Mouse (Mus musculus): ENCODE measurements around the gene Lrrc15. TPM values are rescaled to one million over a fixed set of nuclear protein-coding genes. Genes with fewer than 3 reads are reported as not detected.

Lrrc15 gene
- total and polyA plus RNA-seq, 3 experiments, result 0.06 to 0.08 (median 0.07) TPM

DNA sequence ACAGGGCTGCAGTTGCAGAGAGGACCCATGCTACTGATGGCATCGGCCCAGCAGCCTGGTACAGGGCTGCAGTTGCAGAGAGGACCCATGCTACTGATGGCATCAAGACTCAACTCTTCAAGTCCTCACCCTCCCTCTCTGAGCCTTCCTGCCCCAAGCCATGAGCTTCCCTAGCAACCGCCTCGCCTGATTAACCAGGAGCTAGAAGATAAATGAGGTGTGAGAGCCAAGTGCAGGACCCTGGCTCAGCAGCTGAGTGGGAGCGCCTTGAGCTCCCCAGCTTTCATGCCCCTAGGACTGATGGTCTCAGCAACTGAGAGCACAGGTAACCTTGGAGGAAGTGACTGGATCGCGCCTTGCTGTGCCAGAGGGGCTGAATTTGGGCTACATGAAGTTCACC is 7.4 kb upstream of the Lrrc15 start:
- H3K4me3 ChIP-seq, result no peak overlapping the region
- no peak overlapping the region for H3K27ac ChIP-seq
- intact Hi-C loops (cut with DNase I), result no loop called here
- TF ChIP-seq CTCF (IDR thresholded peaks at IDR 0.05) (no peak), EP300 (IDR thresholded peaks at IDR 0.05; ENCODE audit: insufficient read depth, low read depth, low read length) (no peak), POLR2A (IDR thresholded peaks at IDR 0.05; ENCODE audit: insufficient read depth, low read depth, low read length) (no peak)
- H3K9ac ChIP-seq (ENCODE audit: low read depth, low read length), result no peak overlapping the region
- WGBS, result 78% methylated on average over 6 of the region's 6 CpGs
- no peaks in the 10 kb centered on the region for H3K36me3 ChIP-seq (ENCODE audit: control insufficient read depth, insufficient read depth, low read length)
- no peaks in the 10 kb centered on the region; the same call in 1 of the 2 replicates for H3K27me3 ChIP-seq (ENCODE audit: control insufficient read depth, insufficient read depth, low read length)
- H3K79me2 ChIP-seq (replicated peaks; ENCODE audit: control insufficient read depth, insufficient read depth, low read length), result no peaks in the 10 kb centered on the region
- H3K4me1 ChIP-seq (ENCODE audit: control insufficient read depth, insufficient read depth, low read length), result no peaks in the 10 kb centered on the region
- no peak for DNase-seq

DNA sequence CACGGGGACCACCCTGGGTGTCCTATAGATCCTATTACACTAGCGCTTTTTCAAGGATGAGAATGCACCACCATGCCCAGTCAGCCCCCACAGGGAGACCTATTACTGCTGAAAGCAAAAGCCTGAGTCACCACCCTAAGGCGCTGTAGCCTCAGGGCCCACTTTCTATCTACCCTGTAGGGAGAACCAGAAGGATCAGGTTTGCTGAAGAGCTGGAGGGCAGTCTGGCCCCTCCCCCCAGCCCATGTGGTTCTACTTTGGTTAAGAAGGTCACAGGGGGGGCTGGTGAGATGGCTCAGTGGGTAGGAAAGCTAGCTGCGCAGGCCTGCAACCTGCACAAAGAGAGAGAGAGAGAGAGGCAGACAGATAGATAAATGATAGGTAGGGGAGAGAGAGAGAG is 2.6 kb upstream of the Lrrc15 start:
- no peak for TF ChIP-seq CTCF (IDR thresholded peaks at IDR 0.05)
- no peak for TF ChIP-seq EP300 (IDR thresholded peaks at IDR 0.05; ENCODE audit: insufficient read depth, low read depth, low read length)
- no peak for TF ChIP-seq POLR2A (IDR thresholded peaks at IDR 0.05; ENCODE audit: insufficient read depth, low read depth, low read length)
- Histone ChIP-seq H3K36me3 (ENCODE audit: control insufficient read depth, insufficient read depth, low read length) (no peaks in the 10 kb centered on the region), H3K27ac (no peak overlapping the region), H3K79me2 (replicated peaks; ENCODE audit: control insufficient read depth, insufficient read depth, low read length) (no peaks in the 10 kb centered on the region), H3K4me1 (ENCODE audit: control insufficient read depth, insufficient read depth, low read length) (peaks cover 4% of the 10 kb centered on the region), H3K4me3 (no peak overlapping the region), H3K9ac (ENCODE audit: low read depth, low read length) (no peak overlapping the region), H3K27me3 (ENCODE audit: control insufficient read depth, insufficient read depth, low read length) (peaks cover 4% of the 10 kb centered on the region; the same call in 1 of the 2 replicates)
- intact Hi-C loops (cut with DNase I), result no loop called here
- WGBS, result 84% methylated on average over 4 of the region's 4 CpGs
- no peak for DNase-seq

DNA sequence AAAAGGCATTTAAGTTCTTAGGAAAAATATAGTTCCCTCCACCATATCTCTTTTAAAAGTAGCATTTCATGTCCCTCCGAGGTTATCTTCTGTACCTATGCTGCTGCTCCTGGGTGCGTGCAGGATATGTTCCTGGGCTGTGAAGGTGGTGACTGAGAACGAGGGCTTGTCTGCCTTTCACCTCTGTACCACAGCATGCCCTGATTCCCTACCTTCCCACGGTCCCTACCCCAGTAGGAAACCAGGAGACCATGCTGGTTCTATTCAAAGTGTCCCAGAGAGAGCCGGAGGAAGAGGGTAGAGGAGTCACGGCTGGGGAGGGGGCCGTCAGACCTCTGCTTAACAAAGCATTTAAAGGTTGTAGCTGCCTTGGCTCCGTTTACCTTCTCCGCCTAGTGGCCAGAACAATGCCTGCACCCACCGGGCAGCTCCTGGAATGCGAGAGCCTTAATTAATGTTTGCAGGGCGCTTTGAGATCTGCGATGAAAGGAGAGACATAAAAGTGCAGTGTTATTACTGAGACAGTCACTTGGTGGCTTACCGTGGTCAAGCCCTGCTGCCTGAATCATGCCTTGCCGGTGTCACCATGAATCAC is 784 bp upstream of the Lrrc15 start:
- Histone ChIP-seq H3K27ac (no peak overlapping the region), H3K9ac (ENCODE audit: low read depth, low read length) (no peak overlapping the region), H3K27me3 (ENCODE audit: control insufficient read depth, insufficient read depth, low read length) (peaks cover 4% of the 10 kb centered on the region; the same call in 1 of the 2 replicates), H3K79me2 (replicated peaks; ENCODE audit: control insufficient read depth, insufficient read depth, low read length) (no peaks in the 10 kb centered on the region), H3K4me1 (ENCODE audit: control insufficient read depth, insufficient read depth, low read length) (peaks cover 4% of the 10 kb centered on the region), H3K4me3 (no peak overlapping the region), H3K36me3 (ENCODE audit: control insufficient read depth, insufficient read depth, low read length) (no peaks in the 10 kb centered on the region)
- intact Hi-C loops (cut with DNase I), result no loop called here
- 4% methylated on average over 15 of the region's 15 CpGs for WGBS
- peak; percentile 21 to 48 for DNase-seq
- TF ChIP-seq POLR2A (IDR thresholded peaks at IDR 0.05; ENCODE audit: insufficient read depth, low read depth, low read length) (no peak), CTCF (IDR thresholded peaks at IDR 0.05) (peak; percentile 77), EP300 (IDR thresholded peaks at IDR 0.05; ENCODE audit: insufficient read depth, low read depth, low read length) (no peak)

DNA sequence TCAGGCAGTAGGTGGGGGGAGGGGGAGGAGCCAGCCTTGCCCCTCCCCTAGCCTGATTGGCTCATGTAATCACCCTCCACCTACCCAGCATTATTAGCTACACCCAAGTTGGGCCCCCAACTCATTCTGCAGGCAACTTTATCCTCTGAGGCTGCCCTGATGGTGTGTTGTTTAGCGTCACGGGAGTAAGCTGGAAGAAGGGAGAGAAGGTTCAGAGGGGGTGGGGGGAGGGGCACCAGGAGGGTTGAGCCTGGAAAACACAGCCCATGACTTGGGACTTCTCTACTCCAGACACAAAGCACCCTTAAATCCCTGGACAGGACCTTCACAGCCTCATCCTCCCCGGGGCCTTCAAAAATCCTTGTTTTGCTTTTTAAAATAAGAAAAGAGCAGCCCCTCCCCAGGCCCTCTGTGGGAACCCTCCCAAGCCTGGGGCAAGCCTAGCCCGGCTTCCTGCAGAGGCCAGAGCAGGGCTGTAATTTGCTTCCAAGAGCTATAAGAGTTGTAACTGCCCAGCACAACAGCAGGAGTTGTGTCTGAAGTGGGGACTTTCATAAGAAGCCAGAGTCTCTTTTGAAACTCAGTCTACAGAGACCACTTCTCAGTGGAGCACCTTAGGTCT is 2.3 kb downstream of the Lrrc15 start:
- intact Hi-C loops (cut with DNase I), result no loop called here
- no peak for TF ChIP-seq EP300 (IDR thresholded peaks at IDR 0.05; ENCODE audit: insufficient read depth, low read depth, low read length)
- TF ChIP-seq POLR2A (IDR thresholded peaks at IDR 0.05; ENCODE audit: insufficient read depth, low read depth, low read length), result no peak
- TF ChIP-seq CTCF (IDR thresholded peaks at IDR 0.05), result no peak
- 36% methylated on average over 4 of the region's 4 CpGs for WGBS
- Histone ChIP-seq H3K4me1 (ENCODE audit: control insufficient read depth, insufficient read depth, low read length) (peaks cover 4% of the 10 kb centered on the region), H3K27me3 (ENCODE audit: control insufficient read depth, insufficient read depth, low read length) (peaks cover 4% of the 10 kb centered on the region; the same call in 1 of the 2 replicates), H3K36me3 (ENCODE audit: control insufficient read depth, insufficient read depth, low read length) (no peaks in the 10 kb centered on the region), H3K79me2 (replicated peaks; ENCODE audit: control insufficient read depth, insufficient read depth, low read length) (no peaks in the 10 kb centered on the region), H3K9ac (ENCODE audit: low read depth, low read length) (no peak overlapping the region), H3K4me3 (no peak overlapping the region), H3K27ac (no peak overlapping the region)
- no peak for DNase-seq

DNA sequence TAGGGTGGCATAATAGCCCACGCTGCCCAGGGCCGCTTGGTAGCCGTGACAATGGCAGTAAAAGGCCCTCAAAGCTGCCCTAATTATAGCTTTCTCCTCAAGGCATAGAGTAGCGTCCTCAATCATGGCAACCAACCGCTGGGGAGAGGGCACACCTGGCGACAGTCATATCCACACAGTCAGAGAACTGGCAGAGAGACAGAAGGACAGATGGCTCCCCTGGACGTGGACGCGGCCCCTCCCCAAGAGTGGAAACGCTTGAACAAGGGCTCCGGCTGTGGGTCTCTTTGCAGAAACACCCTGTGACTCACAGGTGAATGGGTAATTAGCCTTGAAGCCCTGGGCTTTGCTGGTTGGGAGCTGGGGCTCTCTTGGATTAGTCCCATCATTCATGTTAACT is 4.7 kb downstream of the Lrrc15 start:
- 88% methylated on average over 11 of the region's 11 CpGs for WGBS
- intact Hi-C loops (cut with DNase I), result no loop called here
- H3K4me1 ChIP-seq (ENCODE audit: control insufficient read depth, insufficient read depth, low read length), result peaks cover 1% of the 10 kb centered on the region; the same call in 1 of the 2 replicates

More for the DNA sequence above, 4.7 kb downstream of the Lrrc15 start:
- Histone ChIP-seq H3K36me3 (ENCODE audit: control insufficient read depth, insufficient read depth, low read length) (no peaks in the 10 kb centered on the region), H3K27ac (no peak overlapping the region), H3K9ac (ENCODE audit: low read depth, low read length) (no peak overlapping the region), H3K27me3 (ENCODE audit: control insufficient read depth, insufficient read depth, low read length) (peaks cover 2% of the 10 kb centered on the region; the same call in 1 of the 2 replicates), H3K4me3 (no peak overlapping the region), H3K79me2 (replicated peaks; ENCODE audit: control insufficient read depth, insufficient read depth, low read length) (no peaks in the 10 kb centered on the region)
- TF ChIP-seq EP300 (IDR thresholded peaks at IDR 0.05; ENCODE audit: insufficient read depth, low read depth, low read length), result no peak
- no peak for TF ChIP-seq CTCF (IDR thresholded peaks at IDR 0.05)
- TF ChIP-seq POLR2A (IDR thresholded peaks at IDR 0.05; ENCODE audit: insufficient read depth, low read depth, low read length), result no peak
- DNase-seq, result no peak
